Mouse (Mus musculus) ES-Bruce4 (cell line): ENCODE measurements around the gene Psme2b.
"Not testable (repeated sequence)": the region's sequence is repeated elsewhere in the genome, so short reads cannot be mapped to it uniquely, and the experiment has no call there.

Source experiments
- CTCF ChIP-seq: IDR thresholded peaks from one replicate; pipeline ENCODE4 v1.8.1; 2011; ENCODE audit warnings: low read depth, low read length
- EP300 ChIP-seq: IDR thresholded peaks from 2 replicates; pipeline ENCODE4 v1.6.1; 2011; ENCODE audit warnings: low read depth, low read length; ENCODE audit not compliant: insufficient read depth

DNA sequence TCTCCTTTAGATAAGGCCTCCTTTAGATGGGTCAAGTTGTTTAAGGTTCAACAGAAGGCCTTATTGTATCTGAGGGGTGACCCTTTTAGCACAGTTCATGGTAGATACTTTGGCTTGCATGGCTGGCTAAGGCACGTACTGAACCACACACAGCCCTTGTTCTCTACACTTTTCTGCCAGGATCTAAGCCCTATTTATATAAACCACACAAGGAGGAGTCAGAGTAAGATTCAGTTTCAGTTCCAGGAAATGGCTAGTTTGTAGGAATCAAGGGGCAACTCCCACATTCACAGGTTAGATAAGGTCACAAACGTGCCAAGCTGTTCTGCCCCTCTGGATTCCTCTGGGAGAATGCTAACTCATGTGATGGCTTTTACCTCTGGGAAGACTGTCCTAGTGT, 48.0 kb upstream of the Psme2b start, which contains the start of gene Tgtp1:
- TF ChIP-seq CTCF, EP300: not testable (repeated sequence)
